Mouse (Mus musculus) limb, embryonic 13.5 days (tissue): Measurements from ENCODE around the gene Tbc1d10c. TPM values are rescaled to one million over a fixed set of nuclear protein-coding genes. Genes with fewer than 3 reads are reported as not detected.

Experiments used
- ATAC-seq: fragments of 200-750 bp; cut with Nextera tagmentation; 2 replicates; pipeline ENCODE4 v1.8.0; 2017; ENCODE audit warnings: low read depth, moderate number of reproducible peaks, moderate TSS enrichment; ENCODE audit not compliant: low FRiP score
- H3K27ac ChIP-seq: fragments of 300-500 bp; sonication (generic); 2 replicates; pipeline ENCODE4 v1.5.1; 2015; ENCODE audit warnings: inconsistent platforms, mild to moderate bottlenecking, moderate library complexity
- H3K27me3 ChIP-seq: fragments of 300-500 bp; sonication (generic); 2 replicates; pipeline ENCODE4 v1.6.1; 2015; ENCODE audit warnings: mild to moderate bottlenecking, inconsistent platforms
- H3K36me3 ChIP-seq: fragments of 300-500 bp; sonication (generic); 2 replicates; pipeline ENCODE4 v1.6.1; 2015; ENCODE audit warnings: inconsistent platforms, mild to moderate bottlenecking, moderate library complexity
- H3K4me1 ChIP-seq: fragments of 300-500 bp; sonication (generic); 2 replicates; pipeline ENCODE4 v1.6.1; 2015; ENCODE audit warnings: inconsistent platforms
- H3K4me2 ChIP-seq: fragments of 300-500 bp; sonication (generic); replicated peaks from 2 replicates; pipeline ENCODE4 v1.6.1; 2015; ENCODE audit warnings: inconsistent platforms, mild to moderate bottlenecking, moderate library complexity
- H3K4me3 ChIP-seq: fragments of 300-500 bp; sonication (generic); 2 replicates; pipeline ENCODE4 v1.5.1; 2015; ENCODE audit warnings: moderate library complexity, mild to moderate bottlenecking, inconsistent platforms
- H3K9ac ChIP-seq: fragments of 300-500 bp; sonication (generic); 2 replicates; pipeline ENCODE4 v1.6.1; 2015; ENCODE audit warnings: mild to moderate bottlenecking, inconsistent platforms
- H3K9me3 ChIP-seq: fragments of 300-500 bp; sonication (generic); 2 replicates; pipeline ENCODE4 v1.6.1; 2016; ENCODE audit warnings: inconsistent platforms
- WGBS: fragments of 180-500 bp; shearing (Covaris S2); methylation state at CpG from one replicate; pipeline ENCODE4 v1.1.7; 2015; 5-methylcytosine and 5-hydroxymethylcytosine counted together
- polyA plus RNA-seq: library from polyadenylated mRNA; unstranded; fragments of >200 nt; fragmentation: Nextera tagmentation; extraction: Ambion mirVana; gene quantifications from 2 replicates; pipeline ENCODE4 v1.2.1, GENCODE M21; 2015

Tbc1d10c gene
- polyA plus RNA-seq = 1.3 and 2.7 TPM in 2 replicates

- H3K9ac ChIP-seq = peak within 1 kb of the TSS; percentile 98
- peaks cover 27% of the 10 kb centered on the region for H3K4me1 ChIP-seq
- WGBS = 53% methylated on average over 4 of the region's 4 CpGs
- H3K4me3 ChIP-seq = peak within 1 kb of the TSS; percentile 92
- H3K36me3 ChIP-seq = peaks cover 28% of the 10 kb centered on the region
- ATAC-seq = no peak
- H3K27me3 ChIP-seq = no peaks in the 10 kb centered on the region
- H3K9me3 ChIP-seq = no peaks in the 10 kb centered on the region
- peak within 1 kb of the TSS; percentile 98 for H3K4me2 ChIP-seq
- H3K27ac ChIP-seq = peak within 1 kb of the TSS; percentile 96
Measured at GRCm38 (mm10) chr19:4190831-4191334, at the start of gene Tbc1d10c. TSS of gene Tbc1d10c (minus strand) at chr19:4191284.

GRCm38 (mm10) chr19:4240247-4240668, 49.2 kb upstream of the Tbc1d10c start:
- Histone ChIP-seq H3K27me3 (no peaks in the 10 kb centered on the region), H3K9ac (no peak overlapping the region), H3K9me3 (no peaks in the 10 kb centered on the region), H3K4me3 (no peak overlapping the region), H3K36me3 (no peaks in the 10 kb centered on the region), H3K27ac (no peak overlapping the region), H3K4me2 (no peak overlapping the region), H3K4me1 (peaks cover 13% of the 10 kb centered on the region; the same call in 1 of the 2 replicates)
- 23% methylated on average over 8 of the region's 8 CpGs for WGBS
- no peak for ATAC-seq

- WGBS = 74% methylated on average over 4 of the region's 4 CpGs
- Histone ChIP-seq H3K27me3 (peaks cover 5% of the 10 kb centered on the region; the same call in 1 of the 2 replicates), H3K9ac (no peak overlapping the region), H3K4me1 (peaks cover 20% of the 10 kb centered on the region), H3K4me3 (no peak overlapping the region), H3K27ac (no peak overlapping the region), H3K9me3 (no peaks in the 10 kb centered on the region), H3K4me2 (no peak overlapping the region), H3K36me3 (no peaks in the 10 kb centered on the region)
- ATAC-seq = no peak
Measured at GRCm38 (mm10) chr19:4234548-4234947, 43.5 kb upstream of the Tbc1d10c start.

- Histone ChIP-seq H3K27me3 (peaks cover 12% of the 10 kb centered on the region; the same call in 1 of the 2 replicates), H3K9me3 (no peaks in the 10 kb centered on the region), H3K4me2 (peak overlapping the region; percentile 88; the same call in 1 of the 2 replicates), H3K4me3 (peak overlapping the region; percentile 56; the same call in 1 of the 2 replicates), H3K4me1 (peaks cover 20% of the 10 kb centered on the region), H3K9ac (no peak overlapping the region), H3K27ac (no peak overlapping the region), H3K36me3 (no peaks in the 10 kb centered on the region)
- ATAC-seq = no peak
- 81% methylated on average over 7 of the region's 7 CpGs for whole genome bisulfite sequencing
Measured at GRCm38 (mm10) chr19:4232651-4233050, 41.6 kb upstream of the Tbc1d10c start.

- H3K9ac ChIP-seq = peak overlapping the region; percentile 73
- H3K27ac ChIP-seq = peak overlapping the region; percentile 56
- H3K4me1 ChIP-seq = peaks cover 20% of the 10 kb centered on the region
- ATAC-seq = no peak
- peaks cover 12% of the 10 kb centered on the region; the same call in 1 of the 2 replicates for H3K27me3 ChIP-seq
- WGBS = 64% methylated on average over 2 of the region's 2 CpGs
- H3K36me3 ChIP-seq = no peaks in the 10 kb centered on the region
- H3K4me2 ChIP-seq = peak overlapping the region; percentile 88
- H3K4me3 ChIP-seq = peak overlapping the region; percentile 56
- no peaks in the 10 kb centered on the region for H3K9me3 ChIP-seq
Measured at GRCm38 (mm10) chr19:4232186-4232572, 41.1 kb upstream of the Tbc1d10c start.

- H3K27me3 ChIP-seq = peaks cover 12% of the 10 kb centered on the region; the same call in 1 of the 2 replicates
- WGBS = 11% methylated on average over 26 of the region's 26 CpGs
- H3K4me2 ChIP-seq = peak within 1 kb of the TSS; percentile 88
- no peaks in the 10 kb centered on the region for H3K9me3 ChIP-seq
- H3K27ac ChIP-seq = peak within 1 kb of the TSS; percentile 56
- H3K4me3 ChIP-seq = peak within 1 kb of the TSS; percentile 56
- peak within 1 kb of the TSS; percentile 73 for H3K9ac ChIP-seq
- peak; percentile 90 for ATAC-seq
- no peaks in the 10 kb centered on the region for H3K36me3 ChIP-seq
- peaks cover 18% of the 10 kb centered on the region for H3K4me1 ChIP-seq
Measured at GRCm38 (mm10) chr19:4231253-4232185, 40.4 kb upstream of the Tbc1d10c start, which contains the start of gene Pold4. TSS of gene Pold4 (plus strand) at chr19:4231899.

GRCm38 (mm10) chr19:4230415-4230814, 39.3 kb upstream of the Tbc1d10c start:
- peaks cover 12% of the 10 kb centered on the region; the same call in 1 of the 2 replicates for H3K27me3 ChIP-seq
- no peak overlapping the region for H3K4me2 ChIP-seq
- ATAC-seq = no peak
- no peak overlapping the region for H3K4me3 ChIP-seq
- WGBS = 79% methylated on average over 8 of the region's 8 CpGs
- H3K27ac ChIP-seq = no peak overlapping the region
- H3K9ac ChIP-seq = no peak overlapping the region
- H3K9me3 ChIP-seq = no peaks in the 10 kb centered on the region
- no peaks in the 10 kb centered on the region for H3K36me3 ChIP-seq
- H3K4me1 ChIP-seq = peaks cover 14% of the 10 kb centered on the region

GRCm38 (mm10) chr19:4229451-4230076, 38.5 kb upstream of the Tbc1d10c start:
- Histone ChIP-seq H3K9me3 (no peaks in the 10 kb centered on the region), H3K27me3 (peaks cover 12% of the 10 kb centered on the region; the same call in 1 of the 2 replicates), H3K36me3 (no peaks in the 10 kb centered on the region), H3K4me3 (no peak overlapping the region), H3K4me1 (peaks cover 14% of the 10 kb centered on the region), H3K4me2 (no peak overlapping the region), H3K27ac (no peak overlapping the region), H3K9ac (no peak overlapping the region)
- WGBS = 35% methylated on average over 9 of the region's 9 CpGs
- ATAC-seq = no peak

GRCm38 (mm10) chr19:4228891-4229290, 37.8 kb upstream of the Tbc1d10c start:
- Histone ChIP-seq H3K27me3 (peaks cover 12% of the 10 kb centered on the region; the same call in 1 of the 2 replicates), H3K4me2 (no peak overlapping the region), H3K4me1 (peaks cover 14% of the 10 kb centered on the region), H3K27ac (no peak overlapping the region), H3K36me3 (no peaks in the 10 kb centered on the region), H3K9me3 (no peaks in the 10 kb centered on the region), H3K9ac (no peak overlapping the region), H3K4me3 (no peak overlapping the region)
- WGBS = 77% methylated on average over 4 of the region's 4 CpGs
- no peak for ATAC-seq

GRCm38 (mm10) chr19:4227894-4228678, 37.0 kb upstream of the Tbc1d10c start:
- no peak; the same call in 1 of the 2 replicates for ATAC-seq
- Histone ChIP-seq H3K4me2 (no peak overlapping the region), H3K27me3 (peaks cover 12% of the 10 kb centered on the region; the same call in 1 of the 2 replicates), H3K27ac (no peak overlapping the region; the same call in 1 of the 2 replicates), H3K36me3 (peaks cover 7% of the 10 kb centered on the region), H3K4me1 (peaks cover 14% of the 10 kb centered on the region), H3K4me3 (no peak overlapping the region), H3K9me3 (no peaks in the 10 kb centered on the region), H3K9ac (no peak overlapping the region)
- 18% methylated on average over 8 of the region's 8 CpGs for WGBS

- peaks cover 11% of the 10 kb centered on the region for H3K4me1 ChIP-seq
- no peak for ATAC-seq
- 73% methylated on average over 5 of the region's 5 CpGs for WGBS
Measured at GRCm38 (mm10) chr19:4227446-4227845, 36.4 kb upstream of the Tbc1d10c start.

More at GRCm38 (mm10) chr19:4227446-4227845, 36.4 kb upstream of the Tbc1d10c start:
- H3K27ac ChIP-seq = no peak overlapping the region
- H3K36me3 ChIP-seq = peaks cover 13% of the 10 kb centered on the region
- no peak overlapping the region for H3K9ac ChIP-seq
- no peak overlapping the region for H3K4me3 ChIP-seq
- H3K9me3 ChIP-seq = no peaks in the 10 kb centered on the region
- peaks cover 12% of the 10 kb centered on the region; the same call in 1 of the 2 replicates for H3K27me3 ChIP-seq
- no peak overlapping the region for H3K4me2 ChIP-seq
